Mouse (Mus musculus) left cerebral cortex, postnatal 10 days (tissue): Measurements from ENCODE around the gene Slc15a3. TPM values are rescaled to one million over a fixed set of nuclear protein-coding genes. Genes with fewer than 3 reads are reported as not detected.

Experiments
- DNase-seq, 2 experiments: peaks; one replicate each; pipeline ENCODE4 v3.0.0; 2021 to 2022; ENCODE audit warnings: low spot score in 2 of 2, mixed read lengths in 1 of 2; ENCODE audit errors: extremely low spot score in 1 of 2
- intact Hi-C: fragments of 180-260 bp; cut with DNase I; formaldehyde crosslinking; loops from one replicate; pipeline ENCODE4 v1.15.1; 2025
- total RNA-seq, 2 experiments: library from RNA; stranded (reverse); gene quantifications; 2 replicates each; pipeline ENCODE4 v1.2.3; 2021

The Slc15a3 gene
- total RNA-seq, 2 experiments from 2014 or later, result 1.1 to 1.6 TPM

DNA sequence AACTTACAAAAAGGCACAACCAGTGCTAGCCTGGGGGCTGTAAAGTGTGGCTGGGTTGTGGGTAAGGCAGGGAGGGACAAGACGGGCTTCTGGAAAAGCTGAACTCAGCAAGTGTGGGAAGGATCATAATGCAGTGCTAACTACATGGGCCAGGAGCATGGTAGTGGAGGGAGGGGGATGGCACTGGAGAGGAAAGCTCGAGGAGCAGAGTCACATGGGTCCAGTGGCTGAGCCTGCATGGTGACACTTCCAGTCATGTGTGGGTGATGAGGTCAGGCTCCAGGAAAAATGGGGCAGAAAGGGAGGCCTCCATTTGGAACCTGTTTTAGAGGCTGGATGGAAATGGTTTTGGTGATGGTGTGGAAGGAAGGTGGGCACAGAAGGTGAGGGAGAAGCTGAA is 17.0 kb downstream of the Slc15a3 start:
- no peak for DNase-seq
- intact Hi-C loops, result no loop called here

DNA sequence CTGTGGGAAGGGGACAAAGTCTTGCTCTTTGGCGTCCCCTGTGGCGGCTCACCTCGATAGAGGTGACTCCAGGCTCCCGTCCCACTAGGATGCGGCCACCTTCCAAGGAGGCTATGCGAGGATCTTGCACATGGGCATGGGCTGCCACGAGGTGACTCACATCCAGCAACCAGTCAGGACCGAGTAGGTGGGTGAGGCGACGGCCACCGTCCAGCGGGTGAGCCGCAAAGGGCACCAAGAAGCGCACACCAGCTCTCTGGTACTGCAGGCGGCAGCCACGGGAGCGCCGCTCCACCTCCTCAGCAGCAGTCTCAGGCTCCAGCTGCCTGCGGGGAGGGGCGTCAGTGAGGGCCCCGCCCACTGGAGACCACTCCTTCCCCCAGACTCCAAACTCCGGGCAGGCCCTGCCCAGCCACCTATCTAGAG is 20.6 kb downstream of the Slc15a3 start:
- DNase-seq, result no peak
- intact Hi-C loops, result no loop called here

DNA sequence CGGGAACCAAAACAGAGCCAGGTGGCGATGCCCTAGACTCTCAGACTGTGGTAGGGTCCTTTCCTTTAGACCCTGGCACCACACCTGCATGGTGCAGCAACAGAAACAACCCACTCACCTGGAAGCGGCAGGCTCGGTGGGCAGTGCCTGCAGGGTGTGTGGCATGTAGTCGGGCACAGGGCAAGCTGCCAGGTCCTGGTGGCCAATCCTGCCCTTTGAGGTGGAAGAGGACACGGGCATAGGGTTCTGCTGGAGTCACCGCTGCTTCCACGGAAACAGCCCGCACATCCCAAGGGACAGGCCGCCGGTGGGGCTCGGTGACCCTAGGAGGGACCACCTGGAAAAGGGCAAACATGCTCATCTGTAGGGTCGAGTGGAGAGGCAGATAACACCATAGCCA is 26.8 kb downstream of the Slc15a3 start:
- intact Hi-C loops, result loop anchor here (5.0 kb wide), 1 partner anchor 154 kb away; no protein-coding TSS in a partner anchor
- no peak for DNase-seq

DNA sequence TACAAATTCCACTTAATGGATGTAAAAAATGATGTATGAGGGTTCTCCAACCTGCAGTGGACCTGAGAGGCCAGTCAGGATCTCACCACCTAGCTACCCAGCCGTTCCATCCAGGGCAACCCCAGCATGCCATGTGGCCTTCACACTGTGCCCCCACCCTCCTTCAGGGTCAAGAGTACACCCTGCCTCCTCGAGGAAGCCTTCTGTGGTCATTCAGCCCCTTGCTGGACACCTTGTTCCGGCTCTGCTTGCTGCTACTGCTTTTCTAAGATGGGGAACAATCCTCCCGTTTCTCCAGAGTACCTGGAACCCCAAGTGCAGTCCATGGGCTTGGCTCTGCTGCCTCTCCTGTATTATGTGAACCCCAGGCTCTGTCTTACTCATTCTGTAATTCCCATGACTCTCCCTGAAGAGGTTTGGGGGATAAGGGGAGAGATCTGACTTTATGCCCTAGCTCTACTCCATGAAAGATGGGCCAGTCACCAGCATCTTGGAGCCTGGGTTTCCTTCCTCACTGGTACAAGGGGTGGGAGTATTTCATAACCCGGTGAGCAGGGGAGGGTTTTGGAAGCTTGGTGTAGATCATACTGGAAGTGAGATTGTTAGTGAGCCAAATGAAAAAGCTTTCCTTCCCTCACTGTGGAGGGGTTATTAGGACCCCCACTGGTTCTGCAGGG is 28.6 kb downstream of the Slc15a3 start:
- no peak for DNase-seq

DNA sequence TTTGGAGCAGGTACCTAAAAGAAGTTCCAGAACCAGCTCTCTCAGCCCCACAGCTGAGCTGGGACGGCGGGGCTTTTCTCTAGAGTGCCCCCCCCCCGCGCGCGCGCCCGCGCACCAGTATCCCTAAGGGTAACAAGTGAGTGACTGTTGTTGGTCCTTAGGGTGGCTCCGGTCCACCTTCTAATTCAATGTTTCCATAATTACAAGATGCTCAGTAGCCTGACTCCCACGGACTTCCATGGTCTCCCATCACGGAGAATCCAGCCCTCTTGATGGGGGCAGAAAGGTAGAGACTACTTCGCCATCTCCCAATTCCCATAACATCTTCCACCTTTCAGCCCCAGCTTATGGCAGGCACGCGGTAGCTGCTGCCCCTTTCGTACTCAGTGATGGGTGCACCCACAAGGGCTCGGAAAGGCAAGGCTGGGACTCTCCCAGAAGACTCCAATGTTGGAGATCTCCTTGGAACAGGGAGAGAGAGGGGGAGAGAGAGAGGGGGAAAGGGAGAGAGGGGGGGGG is 29.2 kb downstream of the Slc15a3 start:
- DNase-seq, result no peak
- intact Hi-C loops, result loop anchor here (5.0 kb wide), 1 partner anchor 156 kb away; no protein-coding TSS in a partner anchor

More for the DNA sequence above, 28.6 kb downstream of the Slc15a3 start:
- intact Hi-C loops, result loop anchor here (5.0 kb wide), 1 partner anchor 156 kb away; no protein-coding TSS in a partner anchor

DNA sequence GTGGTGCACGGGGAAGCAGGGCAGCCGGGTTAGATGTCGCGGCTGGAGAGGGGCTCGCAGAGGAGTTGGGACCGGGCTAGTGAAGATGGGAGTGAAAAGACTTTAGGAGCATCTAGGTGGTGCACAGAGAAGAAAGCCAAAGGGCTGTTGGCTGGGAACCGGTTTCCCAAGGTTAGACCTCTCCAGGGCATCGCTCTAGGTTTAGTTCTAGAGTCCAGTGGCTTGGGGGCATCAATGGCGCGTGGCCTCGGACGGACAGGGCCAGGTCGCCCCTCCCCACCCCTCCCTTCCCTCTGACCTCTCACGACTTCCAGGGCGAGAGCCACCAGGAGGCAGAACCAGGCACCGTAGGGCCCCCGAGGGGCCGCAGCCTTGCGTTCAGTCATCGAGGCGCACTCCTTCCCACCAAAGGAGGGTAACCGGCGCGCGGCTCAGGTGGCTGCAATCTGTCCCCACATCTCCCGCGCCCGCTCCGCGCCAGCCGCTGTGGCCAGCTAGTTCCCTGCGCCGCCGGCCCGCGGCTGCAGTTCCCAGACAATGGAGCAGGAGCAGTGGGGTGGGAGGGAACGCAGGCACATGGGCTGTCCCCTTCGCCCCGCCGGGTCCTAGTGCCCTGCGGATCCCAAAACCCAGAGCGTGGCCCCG is 29.8 kb downstream of the Slc15a3 start:
- DNase-seq, result peak; percentile 71 to 89
- intact Hi-C loops, result loop anchor here (5.0 kb wide), 1 partner anchor 157 kb away; no protein-coding TSS in a partner anchor

DNA sequence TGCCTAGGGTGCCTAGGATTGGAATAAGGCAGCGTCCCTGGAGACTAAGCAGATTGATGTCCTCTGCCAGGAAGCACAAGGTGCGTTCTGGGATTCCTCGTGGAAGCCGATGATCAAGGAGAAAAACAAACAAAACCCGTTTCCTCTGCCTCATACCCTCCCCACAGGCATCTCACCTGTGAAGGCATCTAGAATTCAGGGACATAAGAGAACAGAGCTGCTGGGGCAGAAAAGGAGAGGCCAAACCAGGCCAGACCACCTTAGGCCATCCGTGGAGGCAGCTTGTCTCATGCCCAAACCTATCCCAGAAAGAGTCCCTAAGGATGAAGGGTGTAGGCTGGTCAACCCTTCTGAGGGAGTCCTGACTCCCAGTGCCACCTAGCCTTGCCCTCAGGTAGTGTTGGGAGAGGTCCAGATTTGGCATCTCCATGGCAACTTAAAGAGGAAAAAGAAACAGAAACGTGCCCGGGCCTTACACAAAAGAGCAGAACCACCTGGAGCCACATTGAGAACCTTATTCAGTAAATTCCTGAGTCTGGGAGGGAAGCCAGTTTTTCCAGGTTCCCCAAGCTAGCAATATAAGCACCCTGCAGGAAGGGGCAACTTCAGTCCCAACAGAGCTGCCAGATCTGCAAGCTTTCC is 30.5 kb downstream of the Slc15a3 start, which contains the start of gene Tmem132a:
Gene Tmem132a, minus strand, starts transcription at position 55 of the 642 bp plus-strand sequence.
- intact Hi-C loops, result loop anchor here (5.0 kb wide), 1 partner anchor 158 kb away; no protein-coding TSS in a partner anchor
- DNase-seq, result no peak

DNA sequence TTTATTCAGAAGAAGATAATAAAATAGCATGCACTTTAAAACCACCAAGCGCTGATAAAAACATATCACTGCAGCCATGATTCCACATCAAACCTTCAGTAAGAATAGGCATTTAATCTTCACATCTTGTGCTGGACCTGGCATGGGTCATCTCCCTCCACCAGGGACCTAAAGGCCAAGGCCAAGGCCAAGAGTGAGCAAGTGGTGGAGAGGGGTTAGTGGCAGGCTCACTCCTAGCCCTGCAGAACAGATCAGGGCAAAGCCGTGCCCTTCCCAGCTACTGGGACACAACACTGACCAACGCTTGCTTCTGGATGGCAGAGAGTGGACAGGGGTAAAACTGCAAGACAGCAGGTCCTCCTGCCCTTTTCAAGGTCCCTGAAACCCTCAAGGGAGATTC is 31.1 kb downstream of the Slc15a3 start:
- DNase-seq, result no peak
- intact Hi-C loops, result no loop called here

DNA sequence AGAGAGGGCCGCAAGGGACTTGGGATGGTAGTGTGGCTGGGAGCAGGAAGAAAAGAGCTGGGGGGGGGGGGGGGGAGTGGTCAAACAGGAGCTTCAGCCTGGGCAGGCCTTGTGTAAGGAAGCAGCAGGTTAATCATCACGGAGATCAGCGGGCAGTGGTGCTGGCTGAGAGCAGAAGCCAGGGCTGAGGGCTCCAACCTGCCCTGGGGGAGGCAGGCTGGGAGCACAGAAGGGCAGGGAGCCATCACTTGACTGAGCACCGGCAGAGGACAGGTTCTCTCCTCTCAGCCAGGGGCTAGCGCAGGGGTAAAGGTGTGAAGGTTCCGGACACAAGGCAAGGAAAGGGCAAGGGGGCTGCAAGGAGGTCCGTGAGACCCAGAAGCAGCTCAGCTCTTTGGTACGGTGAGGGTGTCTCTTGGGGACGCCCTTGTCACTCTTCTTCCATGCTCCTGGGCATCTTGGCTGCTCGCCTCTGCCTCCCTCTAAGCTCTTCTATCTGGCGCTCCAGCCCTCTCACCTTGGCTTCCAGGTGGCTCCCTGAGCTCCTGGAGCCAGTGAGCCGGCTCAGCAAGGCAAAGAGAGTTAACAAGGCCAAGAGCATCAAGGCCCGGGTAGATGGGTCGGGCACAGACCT is 31.9 kb downstream of the Slc15a3 start:
- intact Hi-C loops, result no loop called here
- no peak for DNase-seq

DNA sequence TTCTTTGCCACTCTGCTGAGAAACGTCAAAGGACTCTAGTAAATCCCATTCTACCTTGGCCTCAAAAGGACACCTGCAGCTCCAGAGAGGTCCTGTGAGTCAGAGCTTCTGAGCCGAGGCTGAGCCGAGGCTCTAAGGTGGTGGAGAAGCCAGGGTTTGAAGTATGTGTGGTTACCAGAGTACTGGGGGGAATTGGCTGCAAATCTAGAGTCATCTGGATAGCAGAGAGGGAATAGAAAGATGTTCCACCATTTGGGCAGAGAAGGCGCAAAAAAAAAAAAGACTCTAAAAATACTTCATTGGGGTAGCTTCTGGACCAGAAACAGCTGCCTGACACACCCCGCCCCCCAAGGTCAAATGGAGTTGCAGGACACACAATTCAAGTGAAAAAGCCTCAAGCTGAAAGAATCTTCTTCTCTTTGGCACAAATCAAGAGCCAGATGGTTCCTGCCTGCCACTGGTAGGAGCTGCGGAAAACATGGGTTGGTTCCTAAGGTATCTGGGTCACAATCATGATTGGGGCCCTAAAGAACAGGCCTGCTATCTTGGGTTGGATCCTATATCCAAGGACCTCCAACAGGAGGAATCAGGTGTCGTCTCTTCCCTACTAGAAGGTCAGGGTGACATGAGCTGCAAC is 38.8 kb downstream of the Slc15a3 start:
- no peak for DNase-seq
- intact Hi-C loops, result no loop called here

DNA sequence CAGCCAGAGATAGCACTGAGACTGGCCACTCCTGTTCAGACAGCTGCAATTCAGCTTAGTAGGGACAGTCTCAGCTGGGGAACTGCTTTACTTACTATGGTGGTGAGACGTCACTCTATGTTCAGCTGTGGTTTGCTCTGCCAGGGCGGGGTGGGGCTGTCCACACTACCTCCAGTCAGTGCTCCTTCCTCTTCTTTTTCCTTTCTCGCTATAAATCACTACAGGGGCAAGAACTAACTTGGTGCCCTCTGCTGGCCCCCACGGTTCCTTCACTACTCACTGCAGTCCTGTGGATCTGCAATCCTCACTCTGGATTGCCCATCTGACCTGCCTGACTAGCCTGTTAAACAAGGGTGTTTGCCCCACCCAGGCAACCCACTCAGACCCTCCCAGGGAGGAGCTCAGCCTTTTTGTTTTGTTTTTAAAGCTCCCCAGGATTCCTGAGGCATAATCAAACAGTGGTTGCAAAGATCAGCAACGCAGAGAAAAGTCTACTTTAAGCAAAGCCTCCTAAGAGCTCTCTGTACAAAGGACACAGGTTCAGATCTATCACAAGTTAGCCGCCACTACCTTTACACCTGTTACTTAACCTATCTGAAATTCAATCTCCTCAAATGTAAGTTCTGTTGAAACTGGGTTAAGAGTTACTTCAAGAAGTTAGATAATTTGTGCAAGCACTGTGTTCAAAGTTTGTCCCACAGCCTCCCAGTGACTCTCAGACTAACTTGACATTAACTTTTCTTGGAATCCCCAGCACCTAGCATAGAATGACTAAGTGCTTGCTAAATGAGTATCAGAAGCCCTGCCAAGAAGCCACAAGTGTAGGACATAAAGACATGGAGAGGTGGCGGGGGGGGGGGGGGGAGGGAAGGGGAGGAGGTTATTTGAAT is 40.8 kb downstream of the Slc15a3 start:
- intact Hi-C loops, result loop anchor here (5.0 kb wide), 1 partner anchor 168 kb away; no protein-coding TSS in a partner anchor
- DNase-seq, result peak in 1 of 2 experiments; percentile 58

DNA sequence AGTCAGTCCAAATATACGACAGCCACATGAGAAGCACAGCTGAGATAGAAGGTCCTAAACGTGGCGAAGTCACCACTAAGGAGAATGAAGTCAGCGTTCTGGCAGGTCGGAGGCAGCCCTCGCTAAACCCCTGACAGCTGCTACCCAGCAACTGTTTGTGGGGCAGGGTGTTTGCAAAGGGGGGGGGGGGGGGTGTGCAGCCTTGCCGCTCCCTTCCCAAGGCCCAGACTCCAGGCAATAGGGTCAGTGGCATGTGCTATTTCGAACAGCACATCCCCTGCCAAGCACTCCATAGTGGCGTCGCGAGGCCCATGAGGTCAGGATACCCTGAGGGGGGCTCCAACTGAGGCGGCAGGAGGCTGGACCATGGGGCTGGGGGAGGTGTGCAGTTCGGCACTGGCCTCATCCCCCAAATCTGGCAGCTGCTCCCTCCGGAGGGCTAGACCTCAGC is 41.5 kb downstream of the Slc15a3 start:
- intact Hi-C loops, result loop anchor here (5.0 kb wide), 1 partner anchor 169 kb away; no protein-coding TSS in a partner anchor
- no peak for DNase-seq

DNA sequence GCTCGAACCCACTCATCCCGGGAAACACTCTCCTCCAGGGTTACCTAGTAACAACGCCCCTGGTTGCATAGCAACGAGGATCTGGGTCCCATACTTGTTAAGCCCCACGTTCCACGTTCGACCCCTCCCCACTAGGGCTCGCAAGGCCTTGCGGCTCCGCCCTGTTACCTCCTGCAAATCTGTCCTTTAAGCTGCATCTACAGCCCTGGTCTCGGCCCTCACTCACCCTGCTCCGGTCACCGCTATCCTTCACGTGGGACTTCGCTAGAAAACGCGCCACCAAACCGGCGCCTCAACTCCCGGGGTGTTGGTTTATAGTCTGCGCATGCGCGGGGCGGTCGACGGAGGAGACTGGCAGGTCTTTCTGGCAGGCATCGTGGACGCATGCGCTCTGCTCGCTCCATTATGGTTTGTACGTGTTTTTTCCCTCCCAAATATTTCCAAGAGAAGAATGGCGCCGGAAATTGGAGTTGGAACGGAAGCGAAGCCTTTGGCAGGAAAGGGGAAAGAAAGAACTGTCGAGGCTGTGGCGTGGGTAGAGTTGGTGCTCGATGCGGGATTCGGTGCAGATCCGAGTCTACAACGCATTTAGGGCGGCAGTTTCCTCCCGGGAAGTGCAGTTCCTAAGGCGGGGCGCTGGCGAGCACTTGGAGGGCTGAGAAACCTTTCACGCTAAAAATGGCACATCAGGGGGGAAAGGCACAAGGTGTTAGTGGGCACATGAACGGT is 42.1 kb downstream of the Slc15a3 start, which contains the start of gene Tmem109:
Gene Tmem109, minus strand, starts transcription at position 576 of the 729 bp plus-strand sequence.
- intact Hi-C loops, result loop anchor here (5.0 kb wide), 1 partner anchor 169 kb away; no protein-coding TSS in a partner anchor
- peak; percentile 91 to 96 for DNase-seq

DNA sequence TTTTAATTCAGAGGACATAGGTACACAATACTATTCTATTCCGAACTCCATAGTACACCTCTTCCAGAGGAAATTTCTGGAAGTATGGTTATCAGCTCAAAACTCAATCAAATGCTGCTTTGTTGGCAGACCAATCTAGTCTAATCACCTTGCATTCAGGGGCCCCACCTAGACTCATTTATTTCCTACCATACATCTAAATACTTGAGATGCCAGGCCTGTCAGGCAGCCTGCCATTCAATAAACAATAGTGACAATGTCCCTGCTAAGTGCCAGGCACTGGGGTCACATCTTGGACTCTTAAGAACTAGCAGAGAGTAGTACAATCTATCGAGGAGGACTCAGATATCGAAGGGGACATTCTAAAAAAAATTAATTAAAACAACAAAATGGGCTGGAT is 52.7 kb downstream of the Slc15a3 start:
- DNase-seq, result no peak
- intact Hi-C loops, result no loop called here

DNA sequence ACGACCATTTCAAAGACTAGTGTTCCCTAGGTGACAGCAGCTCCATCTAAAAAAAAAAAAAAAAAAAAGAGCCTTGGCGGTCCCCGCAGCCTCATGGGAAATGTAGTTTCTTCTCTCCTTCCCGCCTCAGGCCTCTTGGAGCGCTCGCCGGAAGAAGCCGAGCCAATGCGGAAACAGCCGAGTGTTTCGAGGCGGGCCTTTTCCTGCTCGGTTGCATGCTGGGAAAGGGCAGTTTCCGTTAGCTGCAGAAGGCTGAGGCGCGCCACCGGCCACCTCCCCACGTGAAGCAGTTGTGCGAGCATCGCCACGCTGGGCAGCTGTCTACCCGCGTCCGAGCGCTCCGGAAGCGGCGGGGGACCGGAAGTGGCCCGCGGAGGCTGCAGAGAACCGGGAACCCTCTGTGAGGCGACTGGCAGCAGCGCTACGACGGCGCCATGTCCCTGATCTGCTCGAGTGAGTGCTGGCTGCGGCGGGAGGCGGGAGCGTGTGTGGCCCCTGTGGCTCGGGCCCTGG is 55.5 kb downstream of the Slc15a3 start, which contains the start of gene Prpf19:
Gene Prpf19, plus strand, starts transcription at position 216 of the 513 bp plus-strand sequence.
- intact Hi-C loops, result loop anchor here (5.0 kb wide), 1 partner anchor 52 kb away; the partner anchor contains the start of gene Ccdc86
- DNase-seq, result peak; percentile 97 to 98

DNA sequence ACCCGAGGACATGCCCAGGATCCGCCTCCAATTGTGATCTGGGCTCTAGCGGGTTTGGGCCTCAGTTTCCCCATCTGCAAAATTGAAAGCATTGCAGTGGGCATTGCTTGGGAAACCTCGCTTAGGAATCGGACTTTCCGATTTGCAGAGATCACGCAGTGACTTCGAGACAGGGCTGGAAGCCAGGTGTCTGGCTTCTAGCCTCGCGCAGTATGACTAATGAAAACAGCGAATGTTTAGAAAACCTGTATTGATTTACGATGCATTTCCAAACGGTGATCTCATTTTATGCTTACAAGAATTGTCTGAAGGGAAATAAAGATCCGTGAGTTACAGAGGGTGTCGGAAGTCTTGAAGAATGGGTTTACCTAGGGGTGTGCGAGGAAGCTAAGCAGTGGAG is 56.2 kb downstream of the Slc15a3 start:
- no peak for DNase-seq
- intact Hi-C loops, result loop anchor here (5.0 kb wide), 1 partner anchor 52 kb away; the partner anchor contains the start of gene Ccdc86
